Mouse (Mus musculus): ENCODE data around the gene Zfp281.

DNA sequence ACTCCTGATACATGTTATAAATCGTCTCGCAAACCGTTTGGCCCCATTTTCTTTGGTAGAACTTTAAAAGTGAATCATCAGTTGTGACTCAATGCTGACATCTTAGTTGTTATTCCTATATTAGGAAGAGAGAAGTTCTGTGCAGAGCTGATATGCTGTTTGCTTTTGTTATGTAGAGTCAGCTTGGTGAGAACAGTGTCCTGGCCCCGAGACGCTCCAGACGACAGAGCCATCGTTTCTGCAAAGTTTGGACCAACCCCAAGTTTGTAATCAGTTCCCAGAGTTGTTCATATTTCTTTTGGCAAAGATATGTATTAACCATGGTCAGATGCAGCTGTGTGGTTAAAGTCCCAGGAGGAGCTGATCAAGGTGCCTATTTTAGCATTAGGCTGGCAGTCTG, 31.9 kb downstream of the Zfp281 start:
- TF ChIP-seq CTCF (IDR thresholded peaks at IDR 0.05; ENCODE audit: insufficient read depth, low read length) (no peak), POLR2A (IDR thresholded peaks at IDR 0.05; ENCODE audit: borderline replicate concordance, extremely low read depth, low read depth, low read length) (no peak)

Measured in lung, adult 2 months (tissue).